Mouse (Mus musculus): ENCODE results near the gene Cst3.

GRCm38 (mm10) chr2:148888872-148889271, 13.4 kb upstream of the Cst3 start:
- TF ChIP-seq POLR2A (IDR thresholded peaks at IDR 0.05; ENCODE audit: control insufficient read depth, low read depth, low read length) (no peak), CTCF (IDR thresholded peaks at IDR 0.05; ENCODE audit: control insufficient read depth, insufficient read depth, insufficient replicate concordance, low read depth, low read length) (no peak)

All from testis, adult 2 months (tissue).